Mouse (Mus musculus) lung, embryonic 15.5 days (tissue): ENCODE data around the gene Snn. TPM values are rescaled to one million over a fixed set of nuclear protein-coding genes. Genes with fewer than 3 reads are reported as not detected.

Source experiments
- ATAC-seq: fragments of 200-750 bp; cut with Nextera tagmentation; 2 replicates; pipeline ENCODE4 v1.8.0; 2017; ENCODE audit warnings: moderate number of reproducible peaks, borderline replicate concordance; ENCODE audit not compliant: low FRiP score, low TSS enrichment; ENCODE audit errors: extremely low read depth
- H3K27ac ChIP-seq: fragments of 300-500 bp; sonication (generic); 2 replicates; pipeline ENCODE4 v1.5.1; 2015; ENCODE audit warnings: moderate library complexity, mild to moderate bottlenecking, inconsistent platforms
- H3K27me3 ChIP-seq: fragments of 300-500 bp; sonication (generic); 2 replicates; pipeline ENCODE4 v1.6.1; 2015; ENCODE audit warnings: inconsistent platforms
- H3K36me3 ChIP-seq: fragments of 300-500 bp; sonication (generic); 2 replicates; pipeline ENCODE4 v1.6.1; 2015; ENCODE audit warnings: inconsistent platforms
- H3K4me1 ChIP-seq: fragments of 300-500 bp; sonication (generic); 2 replicates; pipeline ENCODE4 v1.6.1; 2015; ENCODE audit warnings: inconsistent platforms
- H3K4me2 ChIP-seq: fragments of 300-500 bp; sonication (generic); 2 replicates; pipeline ENCODE4 v1.6.1; 2015; ENCODE audit warnings: inconsistent platforms, mild to moderate bottlenecking, moderate library complexity
- H3K4me3 ChIP-seq: fragments of 300-500 bp; sonication (generic); 2 replicates; pipeline ENCODE4 v1.5.1; 2015; ENCODE audit warnings: mild to moderate bottlenecking, inconsistent platforms
- H3K9ac ChIP-seq: fragments of 300-500 bp; sonication (generic); 2 replicates; pipeline ENCODE4 v1.6.1; 2015; ENCODE audit warnings: inconsistent platforms
- H3K9me3 ChIP-seq: fragments of 300-500 bp; sonication (generic); 2 replicates; pipeline ENCODE4 v1.6.1; 2016; ENCODE audit warnings: inconsistent platforms
- WGBS: fragments of 180-500 bp; shearing (Covaris S2); methylation state at CpG from one replicate; pipeline ENCODE4 v1.1.7; 2015; 5-methylcytosine and 5-hydroxymethylcytosine counted together
- polyA plus RNA-seq: library from polyadenylated mRNA; unstranded; fragments of >200 nt; fragmentation: Nextera tagmentation; extraction: Ambion mirVana; gene quantifications from 2 replicates; pipeline ENCODE4 v1.2.1, GENCODE M21; 2015

Snn gene
- polyA plus RNA-seq, 1 experiment from 2014 or later: 47.6 TPM

GRCm38 (mm10) chr16:11069271-11069670 lies 8.5 kb downstream of the Snn start:
- H3K9ac ChIP-seq: no peak overlapping the region
- H3K36me3 ChIP-seq: peaks cover 24% of the 10 kb centered on the region
- ATAC-seq: no peak
- H3K9me3 ChIP-seq: no peaks in the 10 kb centered on the region
- H3K4me3 ChIP-seq: no peak overlapping the region
- peak overlapping the region; percentile 22 for H3K4me2 ChIP-seq
- 58% methylated on average over 6 of the region's 6 CpGs for WGBS
- H3K27ac ChIP-seq: peak overlapping the region; percentile 39
- no peaks in the 10 kb centered on the region for H3K27me3 ChIP-seq
- peaks cover 46% of the 10 kb centered on the region for H3K4me1 ChIP-seq

GRCm38 (mm10) chr16:11069710-11070420 lies 9.1 kb downstream of the Snn start:
- WGBS: 49% methylated on average over 7 of the region's 7 CpGs
- no peak overlapping the region for H3K4me3 ChIP-seq
- peak overlapping the region; percentile 22 for H3K4me2 ChIP-seq
- H3K27me3 ChIP-seq: no peaks in the 10 kb centered on the region
- no peaks in the 10 kb centered on the region for H3K9me3 ChIP-seq
- peaks cover 44% of the 10 kb centered on the region for H3K4me1 ChIP-seq
- H3K9ac ChIP-seq: no peak overlapping the region
- H3K27ac ChIP-seq: peak overlapping the region; percentile 39
- ATAC-seq: no peak
- peaks cover 30% of the 10 kb centered on the region for H3K36me3 ChIP-seq

GRCm38 (mm10) chr16:11071176-11071575 lies 10.4 kb downstream of the Snn start:
- peaks cover 42% of the 10 kb centered on the region for H3K36me3 ChIP-seq
- no peak overlapping the region for H3K4me3 ChIP-seq
- no peak overlapping the region for H3K9ac ChIP-seq
- no peak overlapping the region for H3K27ac ChIP-seq
- no peaks in the 10 kb centered on the region for H3K27me3 ChIP-seq
- H3K9me3 ChIP-seq: no peaks in the 10 kb centered on the region
- H3K4me1 ChIP-seq: peaks cover 38% of the 10 kb centered on the region
- no peak overlapping the region for H3K4me2 ChIP-seq
- ATAC-seq: no peak
- WGBS: 80% methylated on average over 5 of the region's 5 CpGs

GRCm38 (mm10) chr16:11071887-11072286 lies 11.1 kb downstream of the Snn start:
- Histone ChIP-seq H3K4me2 (no peak overlapping the region), H3K9ac (no peak overlapping the region), H3K4me3 (no peak overlapping the region), H3K27me3 (no peaks in the 10 kb centered on the region), H3K4me1 (peaks cover 38% of the 10 kb centered on the region), H3K27ac (no peak overlapping the region), H3K36me3 (peaks cover 47% of the 10 kb centered on the region), H3K9me3 (no peaks in the 10 kb centered on the region)
- ATAC-seq: no peak
- WGBS: 90% methylated on average over 4 of the region's 4 CpGs

GRCm38 (mm10) chr16:11072454-11072853 lies 11.7 kb downstream of the Snn start:
- H3K27ac ChIP-seq: no peak overlapping the region
- no peaks in the 10 kb centered on the region for H3K9me3 ChIP-seq
- H3K9ac ChIP-seq: no peak overlapping the region
- H3K4me1 ChIP-seq: peaks cover 34% of the 10 kb centered on the region
- no peak for ATAC-seq
- WGBS: 82% methylated on average over 8 of the region's 8 CpGs
- H3K4me3 ChIP-seq: no peak overlapping the region
- H3K4me2 ChIP-seq: no peak overlapping the region
- no peaks in the 10 kb centered on the region for H3K27me3 ChIP-seq
- peaks cover 48% of the 10 kb centered on the region for H3K36me3 ChIP-seq

- peaks cover 54% of the 10 kb centered on the region for H3K36me3 ChIP-seq
- peaks cover 28% of the 10 kb centered on the region for H3K4me1 ChIP-seq
Observed at GRCm38 (mm10) chr16:11073060-11073459, 12.3 kb downstream of the Snn start.

GRCm38 (mm10) chr16:11077601-11078201 lies 17.0 kb downstream of the Snn start:
- Histone ChIP-seq H3K9me3 (no peaks in the 10 kb centered on the region), H3K27ac (no peak overlapping the region), H3K36me3 (peaks cover 87% of the 10 kb centered on the region), H3K4me3 (no peak overlapping the region), H3K9ac (no peak overlapping the region), H3K4me2 (no peak overlapping the region), H3K4me1 (no peaks in the 10 kb centered on the region), H3K27me3 (no peaks in the 10 kb centered on the region)
- no peak for ATAC-seq
- WGBS: 94% methylated on average over 9 of the region's 9 CpGs

More at GRCm38 (mm10) chr16:11073060-11073459, 12.3 kb downstream of the Snn start:
- no peaks in the 10 kb centered on the region for H3K9me3 ChIP-seq
- ATAC-seq: no peak
- no peak overlapping the region for H3K9ac ChIP-seq
- WGBS: 81% methylated on average over 6 of the region's 6 CpGs
- no peaks in the 10 kb centered on the region for H3K27me3 ChIP-seq
- H3K4me3 ChIP-seq: no peak overlapping the region
- H3K27ac ChIP-seq: no peak overlapping the region
- H3K4me2 ChIP-seq: no peak overlapping the region

GRCm38 (mm10) chr16:11078216-11078869 lies 17.6 kb downstream of the Snn start:
- H3K9me3 ChIP-seq: no peaks in the 10 kb centered on the region
- H3K4me3 ChIP-seq: no peak overlapping the region
- H3K36me3 ChIP-seq: peaks cover 89% of the 10 kb centered on the region
- H3K27me3 ChIP-seq: no peaks in the 10 kb centered on the region
- no peaks in the 10 kb centered on the region for H3K4me1 ChIP-seq
- H3K4me2 ChIP-seq: no peak overlapping the region
- WGBS: 64% methylated on average over 3 of the region's 3 CpGs
- H3K27ac ChIP-seq: no peak overlapping the region
- ATAC-seq: no peak
- no peak overlapping the region for H3K9ac ChIP-seq

GRCm38 (mm10) chr16:11084181-11084580 lies 23.4 kb downstream of the Snn start:
- no peaks in the 10 kb centered on the region for H3K4me1 ChIP-seq
- ATAC-seq: no peak
- no peaks in the 10 kb centered on the region for H3K27me3 ChIP-seq
- H3K4me2 ChIP-seq: no peak overlapping the region
- H3K9me3 ChIP-seq: no peaks in the 10 kb centered on the region
- 85% methylated on average over 8 of the region's 8 CpGs for WGBS
- H3K27ac ChIP-seq: no peak overlapping the region
- H3K9ac ChIP-seq: no peak overlapping the region
- H3K36me3 ChIP-seq: peaks cover 85% of the 10 kb centered on the region
- H3K4me3 ChIP-seq: no peak overlapping the region

- H3K27ac ChIP-seq: no peak overlapping the region
- no peak overlapping the region for H3K4me2 ChIP-seq
- peaks cover 83% of the 10 kb centered on the region for H3K36me3 ChIP-seq
- ATAC-seq: no peak
- H3K9me3 ChIP-seq: no peaks in the 10 kb centered on the region
- no peaks in the 10 kb centered on the region for H3K4me1 ChIP-seq
- H3K4me3 ChIP-seq: no peak overlapping the region
- 95% methylated on average over 3 of the region's 3 CpGs for WGBS
- H3K27me3 ChIP-seq: no peaks in the 10 kb centered on the region
- H3K9ac ChIP-seq: no peak overlapping the region
Observed at GRCm38 (mm10) chr16:11086299-11086698, 25.6 kb downstream of the Snn start.

- H3K27me3 ChIP-seq: no peaks in the 10 kb centered on the region
- H3K4me3 ChIP-seq: no peak overlapping the region
- H3K4me1 ChIP-seq: no peaks in the 10 kb centered on the region
- no peak overlapping the region for H3K9ac ChIP-seq
- WGBS: 88% methylated on average over 5 of the region's 5 CpGs
- ATAC-seq: no peak
- H3K36me3 ChIP-seq: peaks cover 80% of the 10 kb centered on the region
- no peak overlapping the region for H3K27ac ChIP-seq
- no peak overlapping the region for H3K4me2 ChIP-seq
- H3K9me3 ChIP-seq: no peaks in the 10 kb centered on the region
Observed at GRCm38 (mm10) chr16:11086856-11087588, 26.3 kb downstream of the Snn start.
